Mouse (Mus musculus): Measurements from ENCODE around the gene Tmem229b. TPM values are rescaled to one million over a fixed set of nuclear protein-coding genes. Genes with fewer than 3 reads are reported as not detected.

Gene Tmem229b
- total and polyA plus RNA-seq, 3 experiments: 5.8 to 11.3 (median 9.3) TPM

Other genes with a start within 250 kb of the Tmem229b start
- gene Atp6v1d, start 146.0 kb downstream of the Tmem229b start, total RNA-seq (2021): 10 to 100 TPM; 58.6 to 78.8 TPM
- gene Atp6v1d, start 146.0 kb downstream of the Tmem229b start, polyA plus RNA-seq (2012; rRNA removed): 2.2 and 2.4 TPM in 2 replicates
- gene Eif2s1, start 145.8 kb downstream of the Tmem229b start, total RNA-seq (2021): 10 to 100 TPM; 75.7 to 83.3 TPM
- gene Eif2s1, start 145.8 kb downstream of the Tmem229b start, polyA plus RNA-seq (2012; rRNA removed): 3.5 and 3.9 TPM in 2 replicates
- under 1 TPM; 0.23 to 0.41 TPM for gene Plek2, start 100.7 kb downstream of the Tmem229b start, total RNA-seq (2021)
- not detected in 2 replicates for gene Plek2, start 100.7 kb downstream of the Tmem229b start, polyA plus RNA-seq (2012; rRNA removed)
- 1 to 10 TPM; 1.8 to 2.2 TPM for gene Plekhh1, start 21.5 kb upstream of the Tmem229b start, total RNA-seq (2021)
- 1.4 and 2.1 TPM in 2 replicates for gene Plekhh1, start 21.5 kb upstream of the Tmem229b start, polyA plus RNA-seq (2012; rRNA removed)
- gene Pigh, start 82.0 kb upstream of the Tmem229b start, total RNA-seq (2021): 10 to 100 TPM; 10.5 to 12.6 TPM
- 16.7 and 17.5 TPM in 2 replicates for gene Pigh, start 82.0 kb upstream of the Tmem229b start, polyA plus RNA-seq (2012; rRNA removed)
- under 1 TPM; 0.26 to 0.41 TPM for gene Arg2, start 123.2 kb upstream of the Tmem229b start, total RNA-seq (2021)
- gene Arg2, start 123.2 kb upstream of the Tmem229b start, polyA plus RNA-seq (2012; rRNA removed): not detected in 2 replicates
- 100 to 1,000 TPM; 103 to 147 TPM for gene Vti1b, start 165.0 kb upstream of the Tmem229b start, total RNA-seq (2021)
- 33.7 and 36.9 TPM in 2 replicates for gene Vti1b, start 165.0 kb upstream of the Tmem229b start, polyA plus RNA-seq (2012; rRNA removed)
- 10 to 100 TPM; 17.0 to 28.3 TPM for gene Rdh11, start 184.7 kb upstream of the Tmem229b start, total RNA-seq (2021)
- 6.5 and 7.0 TPM in 2 replicates for gene Rdh11, start 184.7 kb upstream of the Tmem229b start, polyA plus RNA-seq (2012; rRNA removed)
- under 1 TPM; 0.66 to 0.86 TPM for gene Rdh12, start 201.3 kb upstream of the Tmem229b start, total RNA-seq (2021)
- gene Rdh12, start 201.3 kb upstream of the Tmem229b start, polyA plus RNA-seq (2012; rRNA removed): 0.09 and 0.12 TPM in 2 replicates